In the genomic region with DNA sequence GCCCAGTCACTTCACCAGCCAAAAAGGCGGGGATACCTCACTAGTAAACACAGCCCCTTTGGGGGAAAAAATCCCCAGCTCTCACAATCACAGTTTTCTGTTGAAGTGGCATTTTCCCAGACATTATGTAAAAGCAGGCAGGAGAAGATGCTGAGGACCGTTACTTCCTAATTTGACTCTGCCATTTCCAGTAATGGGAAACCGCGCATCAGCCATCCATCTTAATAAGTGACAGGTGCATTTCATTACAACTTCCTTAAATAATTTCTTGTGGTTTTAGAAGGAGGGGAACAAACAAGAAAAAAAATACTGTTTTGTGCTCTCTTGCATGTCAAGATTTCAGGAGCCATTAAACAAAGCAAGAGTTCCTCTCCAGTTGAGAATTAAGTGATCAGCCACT, we compare ENCODE assay signal across 33 mouse cellular contexts.
"Had no signal": no experiment of that assay in that cellular context is flagged by ENCODE, and none has a peak within 500 bp of the region (broad histone marks: within the 10 kb centered on the region; RNA-seq: fewer than 3 reads in every experiment).

No protein-coding gene starts in this region.

- DNase-seq: heart, postnatal 10 days; heart, postnatal 14 days; heart, postnatal 36 days; heart, postnatal 4 days; kidney, adult 11 months; kidney, adult 18-20 months; kidney, adult 2 months; kidney, adult 8-10 months; kidney, adult 9 months; kidney, postnatal 10 days; kidney, postnatal 14 days; kidney, postnatal 25 days; kidney, postnatal 36 days; kidney, postnatal 4 days; layer of hippocampus, adult 9-11 months; layer of hippocampus, postnatal 36 days had no signal

- H3K27ac ChIP-seq: heart, embryonic 13.5 days; heart, embryonic 15.5 days; hindbrain, embryonic 10.5 days; hindbrain, embryonic 12.5 days; hindbrain, embryonic 13.5 days; hindbrain, embryonic 14.5 days; hindbrain, embryonic 15.5 days; hindbrain, postnatal 0 days; intestine, embryonic 15.5 days; kidney, embryonic 15.5 days; kidney, postnatal 0 days; layer of hippocampus, adult 2 months had no signal

- H3K4me3 ChIP-seq: heart, embryonic 12.5 days; heart, embryonic 13.5 days; heart, embryonic 15.5 days; hindbrain, embryonic 10.5 days; hindbrain, embryonic 12.5 days; hindbrain, embryonic 13.5 days; hindbrain, embryonic 15.5 days; intestine, embryonic 15.5 days; kidney, embryonic 15.5 days; layer of hippocampus, adult 2 months had no signal

- ATAC-seq: hindbrain, embryonic 16.5 days; hindbrain, postnatal 0 days; inflammation-experienced regulatory T-cells, adult 6 months; intestine, embryonic 15.5 days; intestine, embryonic 16.5 days; intestine, postnatal 0 days had no signal
